ENCODE assay signal across 12 mouse cellular contexts in genomic region chr5:118782139-118782538, GRCm38 (mm10).
A peak's percentile ranks its signal among the peaks of the same experiment; 100 is the strongest.
DNase-seq lines count a peak whose midpoint lies in the region; ATAC-seq lines count a peak whose summit lies in the region.
"Had no signal": no experiment of that assay in that cellular context is flagged by ENCODE, and none has a peak within 500 bp of the region (broad histone marks: within the 10 kb centered on the region; RNA-seq: fewer than 3 reads in every experiment).

No protein-coding gene starts in this region.

- 0 out of 2 replicates have a peak, but pooled peaks have one; percentile 11 for ATAC-seq in embryonic facial prominence, embryonic 12.5 days (ENCODE audit: insufficient number of reproducible peaks, insufficient read depth, low FRiP score, low TSS enrichment)
- 0 out of 2 replicates have a peak, but pooled peaks have one; percentile 12 for ATAC-seq in intestine, embryonic 15.5 days
- ATAC-seq: CD4-positive, CD25-positive, alpha-beta regulatory T cell, adult 4 months; inflammation-experienced regulatory T-cells, adult 6 months had no signal

- H3K9ac ChIP-seq in embryonic facial prominence, embryonic 12.5 days, result no peak overlapping the region
- H3K9ac ChIP-seq in intestine, embryonic 15.5 days, result no peak overlapping the region
- H3K9ac ChIP-seq: hindbrain, embryonic 12.5 days had no signal

- H3K4me3 ChIP-seq in embryonic facial prominence, embryonic 12.5 days, result no peak overlapping the region
- no peak overlapping the region for H3K4me3 ChIP-seq in intestine, embryonic 15.5 days (replicated peaks)
- H3K4me3 ChIP-seq: forebrain, embryonic 10.5 days; heart, embryonic 10.5 days; hindbrain, embryonic 12.5 days had no signal

- 69% methylated on average over 3 of the region's 3 CpGs for WGBS in embryonic facial prominence, embryonic 12.5 days
- 80% methylated on average over 3 of the region's 3 CpGs for WGBS in intestine, embryonic 15.5 days

- H3K27me3 ChIP-seq in embryonic facial prominence, embryonic 12.5 days, result peaks cover 11% of the 10 kb centered on the region
- 0 out of 2 replicates have a peak, but pooled peaks cover 5% of the 10 kb centered on the region for H3K27me3 ChIP-seq in intestine, embryonic 15.5 days (replicated peaks)

- peak; percentile 28 for DNase-seq in gastrocnemius, postnatal 25 days
- DNase-seq in gastrocnemius, postnatal 36 days, result no peak
- no peak for DNase-seq in kidney, postnatal 14 days
- DNase-seq in right cerebral cortex, postnatal 14 days, result no peak

- no peak overlapping the region for H3K27ac ChIP-seq in embryonic facial prominence, embryonic 12.5 days
- H3K27ac ChIP-seq in intestine, embryonic 15.5 days, result no peak overlapping the region
- H3K27ac ChIP-seq: forebrain, embryonic 10.5 days; heart, embryonic 10.5 days; hindbrain, embryonic 12.5 days had no signal

- H3K9me3 ChIP-seq in embryonic facial prominence, embryonic 12.5 days, result no peaks in the 10 kb centered on the region
- no peaks in the 10 kb centered on the region for H3K9me3 ChIP-seq in intestine, embryonic 15.5 days
- H3K9me3 ChIP-seq: heart, embryonic 10.5 days; hindbrain, embryonic 12.5 days had no signal

- H3K36me3 ChIP-seq in embryonic facial prominence, embryonic 12.5 days, result no peaks in the 10 kb centered on the region
- no peaks in the 10 kb centered on the region for H3K36me3 ChIP-seq in intestine, embryonic 15.5 days
- H3K36me3 ChIP-seq: forebrain, embryonic 10.5 days; G1E; heart, embryonic 10.5 days; hindbrain, embryonic 12.5 days had no signal

- no peak overlapping the region for H3K4me2 ChIP-seq in embryonic facial prominence, embryonic 12.5 days (replicated peaks)
- H3K4me2 ChIP-seq in intestine, embryonic 15.5 days (replicated peaks), result no peak overlapping the region
- H3K4me2 ChIP-seq: hindbrain, embryonic 12.5 days had no signal

- intact Hi-C loops in gastrocnemius, postnatal 36 days (cut with DNase I), result loop anchor here (10.0 kb wide), 1 partner anchor 323 kb away; no protein-coding TSS in a partner anchor

- H3K4me1 ChIP-seq in embryonic facial prominence, embryonic 12.5 days, result no peaks in the 10 kb centered on the region
- no peaks in the 10 kb centered on the region for H3K4me1 ChIP-seq in intestine, embryonic 15.5 days (replicated peaks)
- H3K4me1 ChIP-seq: heart, embryonic 10.5 days; hindbrain, embryonic 12.5 days had no signal
